Mouse (Mus musculus) embryonic fibroblast, embryonic 13.5 days (primary cell): ENCODE results near the gene Iyd.

Source experiments
- CTCF ChIP-seq: IDR thresholded peaks from 2 replicates; pipeline ENCODE4 v1.5.1; 2011; ENCODE audit warnings: mild to moderate bottlenecking, control low read depth, low read length, moderate library complexity, borderline replicate concordance; ENCODE audit not compliant: insufficient read depth
- POLR2A ChIP-seq: IDR thresholded peaks from 2 replicates; pipeline ENCODE4 v1.6.1; 2011; ENCODE audit warnings: low read depth, mild to moderate bottlenecking, control low read depth, low read length, moderate library complexity

DNA sequence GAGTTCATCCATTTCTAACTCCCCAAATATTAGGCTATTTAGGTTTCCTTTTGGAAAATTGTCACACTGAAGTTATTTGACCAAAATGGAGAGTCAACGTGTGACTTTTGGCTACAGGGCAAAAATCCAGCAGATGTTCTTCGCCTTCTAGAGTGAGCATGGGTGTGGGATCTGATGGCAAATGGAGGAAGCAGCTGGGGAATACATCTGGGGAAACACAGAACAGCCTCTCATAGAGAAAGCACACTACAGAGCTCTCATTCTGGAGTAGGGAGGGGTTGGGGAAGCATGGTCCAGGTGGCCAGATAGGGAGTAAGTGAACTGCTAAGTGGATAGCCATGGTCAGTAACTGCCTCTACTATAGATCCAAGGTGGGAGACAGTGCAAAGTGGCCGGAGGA is 50.6 kb downstream of the Iyd start:
- no peak for TF ChIP-seq CTCF
- no peak for TF ChIP-seq POLR2A
